Mouse (Mus musculus): ENCODE results near the gene Tex52.

GRCm38 (mm10) chr6:128337467-128337866, 37.8 kb upstream of the Tex52 start:
- TF ChIP-seq CTCF (IDR thresholded peaks at IDR 0.05; ENCODE audit: extremely low read depth, insufficient read length, insufficient replicate concordance, low read depth, low read length), result no peak
- no peak for TF ChIP-seq POLR2A (IDR thresholded peaks at IDR 0.05; ENCODE audit: low read depth, low read length)
